Mouse (Mus musculus) heart, adult 11 months (tissue): ENCODE measurements around the gene Sec14l1.

ENCODE experiments used
- DNase-seq: peaks from one replicate; pipeline ENCODE4 v3.0.0; 2022

The Sec14l1 gene

DNA sequence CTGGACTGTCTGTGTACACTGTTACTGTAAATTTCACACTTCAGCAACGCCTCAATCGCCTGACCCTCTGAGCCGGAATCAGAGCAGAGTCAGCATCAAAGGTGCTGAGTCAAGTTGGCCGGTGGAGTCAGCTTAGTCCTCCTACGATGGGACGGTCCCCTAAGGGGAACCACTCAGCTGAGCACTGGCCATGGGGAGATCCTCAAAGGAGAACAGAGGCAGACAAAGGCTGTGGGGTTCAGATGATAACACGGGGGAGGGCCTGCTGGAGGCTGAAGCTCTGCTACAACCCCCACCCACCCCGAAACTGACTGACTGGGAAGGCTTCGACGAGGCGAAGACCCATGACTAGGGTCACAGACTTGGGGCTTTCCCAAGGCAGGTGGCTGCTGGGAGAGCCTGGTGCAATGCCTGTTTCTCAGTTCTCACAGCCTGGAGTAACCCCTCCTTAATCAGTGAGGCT is 79.5 kb downstream of the Sec14l1 start:
- DNase-seq: peak; percentile 93

GRCm38 (mm10) chr11:117195616-117196015 is 80.6 kb downstream of the Sec14l1 start:
- DNase-seq: peak; percentile 81

DNA sequence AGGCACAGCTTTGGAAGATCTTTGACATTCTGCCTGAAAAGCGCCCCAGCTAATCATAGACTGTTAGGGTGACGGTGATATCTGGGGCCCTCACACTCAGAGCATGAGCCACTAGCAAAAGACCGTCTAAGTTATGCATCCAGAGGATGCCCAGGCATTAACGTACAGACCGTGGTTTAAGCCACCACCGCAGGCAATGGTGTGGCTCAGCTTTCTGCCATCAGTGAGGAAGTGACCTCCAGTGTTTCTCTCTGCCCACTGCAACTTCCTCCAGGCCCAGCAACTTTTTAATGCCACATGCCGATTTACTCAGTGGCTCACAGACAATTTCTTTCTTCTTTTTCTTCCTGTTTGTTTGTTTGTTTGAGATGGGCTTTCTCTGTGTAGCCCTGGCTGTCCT is 81.7 kb downstream of the Sec14l1 start:
- DNase-seq: peak; percentile 85

DNA sequence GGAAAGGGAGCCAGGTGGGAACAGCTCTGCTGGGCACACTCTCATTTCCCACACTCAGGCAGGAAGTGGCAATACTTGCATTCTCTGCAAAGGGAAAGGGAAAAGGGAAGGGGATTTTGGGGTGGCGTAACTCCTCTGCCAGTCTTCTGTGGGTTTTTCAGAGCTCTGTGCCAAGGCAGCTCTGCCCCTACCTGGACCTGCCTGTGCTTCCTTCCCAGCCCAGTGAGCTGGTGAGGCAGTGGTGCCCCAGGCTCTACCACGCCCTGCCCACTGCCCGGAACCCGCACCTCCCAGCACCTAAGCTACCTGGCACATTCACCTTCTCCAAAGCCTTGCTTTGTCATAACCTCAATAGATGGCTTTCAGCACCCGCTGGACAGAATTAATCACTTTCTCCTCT is 83.2 kb downstream of the Sec14l1 start:
- DNase-seq: peak; percentile 86

DNA sequence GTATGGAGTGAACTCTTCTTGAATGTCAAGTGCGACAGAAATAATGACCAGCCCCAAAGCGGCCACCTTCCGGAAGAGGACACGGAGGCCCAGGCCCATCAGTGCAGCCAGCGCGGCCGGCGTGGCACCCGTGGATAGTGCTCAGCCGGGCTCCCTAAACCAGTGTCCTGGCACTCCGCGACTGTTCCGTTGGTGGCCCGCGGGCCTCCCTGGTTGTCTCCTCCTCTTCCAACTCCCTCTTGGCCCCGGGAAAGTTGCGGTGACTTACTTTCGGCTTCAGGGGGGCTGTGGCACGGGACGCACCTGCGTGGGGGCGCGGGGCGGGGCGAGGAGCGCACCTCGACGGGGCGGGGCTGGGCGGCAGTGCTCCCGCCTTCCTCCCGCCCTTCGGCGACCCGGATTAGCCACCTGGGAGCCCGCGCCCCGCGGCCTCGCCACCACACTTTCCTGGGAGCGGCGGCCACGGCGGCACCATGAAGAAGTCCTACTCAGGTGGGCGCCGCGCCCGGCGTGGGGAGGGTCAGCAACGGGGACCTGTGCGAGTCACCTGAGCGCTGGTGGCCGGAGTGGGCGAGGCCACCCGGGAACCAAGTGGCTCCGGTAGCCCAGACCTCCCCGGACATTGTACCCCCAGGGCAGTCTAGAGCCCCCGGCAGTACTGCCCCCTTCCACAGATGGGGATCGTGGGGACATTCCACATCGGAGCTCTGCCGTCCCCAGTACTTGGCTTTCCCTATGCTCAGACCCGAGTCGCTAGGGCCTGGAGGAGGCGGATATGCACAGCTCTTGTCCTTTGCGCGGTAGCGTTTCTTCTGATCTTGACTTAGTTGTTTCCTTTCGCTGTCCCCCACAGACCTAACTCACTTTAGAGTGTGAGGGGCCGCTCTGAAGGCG is 84.6 kb downstream of the Sec14l1 start, which contains the start of gene Sept9:
Sept9 (plus strand) TSS at position 380 of the 894 bp plus-strand sequence.
- peak; percentile 85 for DNase-seq

- DNase-seq: peak; percentile 88
Measured at GRCm38 (mm10) chr11:117201846-117202245, 86.9 kb downstream of the Sec14l1 start.

- DNase-seq: peak; percentile 64
Measured at GRCm38 (mm10) chr11:117204606-117205005, 89.6 kb downstream of the Sec14l1 start.

DNA sequence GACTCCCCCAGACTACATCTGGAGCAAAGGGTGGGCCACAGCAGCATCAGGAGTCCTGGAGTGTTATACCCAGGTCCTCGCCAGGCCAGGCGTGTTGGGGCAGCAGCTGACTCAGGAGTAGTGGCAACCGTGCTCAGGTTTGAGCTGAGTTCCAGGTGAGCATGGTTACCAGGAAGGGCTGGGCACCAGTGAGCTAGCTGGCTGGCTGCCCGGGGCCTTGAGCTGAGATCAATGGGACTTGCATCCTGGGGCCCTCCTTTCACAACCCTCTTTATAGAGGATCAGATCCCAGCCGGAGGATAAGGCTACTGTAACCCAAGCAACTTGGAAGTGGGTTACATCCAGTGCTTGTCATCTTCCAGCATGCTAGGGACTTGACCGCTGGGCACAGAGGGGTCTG is 90.1 kb downstream of the Sec14l1 start:
- DNase-seq: peak; percentile 89

DNA sequence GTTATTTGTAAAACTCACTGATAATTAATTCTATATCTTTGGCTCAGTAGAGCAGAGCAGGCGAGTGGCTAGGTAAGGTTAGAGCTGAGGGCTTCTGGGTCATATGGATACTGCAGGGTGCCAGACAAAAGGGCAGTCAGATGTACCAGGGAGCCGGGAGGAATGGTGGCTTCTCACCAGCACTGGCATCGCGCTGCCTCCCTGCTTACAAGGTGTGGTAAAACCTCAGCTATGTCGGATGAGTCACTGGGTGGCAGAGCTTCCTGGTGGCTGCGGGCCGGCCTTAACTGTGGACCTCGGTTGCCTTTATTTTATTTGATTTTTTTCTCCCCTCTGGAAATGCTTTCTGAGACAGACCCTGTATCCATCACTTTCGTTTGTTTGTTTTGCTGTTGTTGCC is 90.5 kb downstream of the Sec14l1 start:
- DNase-seq: no peak

DNA sequence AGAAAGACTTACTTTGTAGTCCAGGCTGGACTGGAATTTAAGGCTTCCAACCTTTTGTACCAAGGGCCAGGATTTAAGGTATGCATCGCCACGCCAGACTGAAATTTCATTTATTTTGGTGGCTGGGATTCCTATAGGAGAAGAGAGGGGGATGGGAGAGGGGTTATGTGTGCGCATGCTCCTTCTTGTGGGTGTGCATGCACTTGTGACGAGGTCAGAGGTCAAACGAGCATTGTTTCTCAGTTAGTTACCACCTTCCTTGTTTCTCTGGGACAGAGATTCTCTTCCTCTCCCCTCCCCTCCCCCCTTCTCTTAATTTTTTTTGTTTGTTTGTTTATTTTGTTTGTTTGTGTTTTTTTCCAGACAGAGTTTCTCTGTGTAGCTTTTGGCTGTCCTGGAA is 92.5 kb downstream of the Sec14l1 start:
- no peak for DNase-seq

GRCm38 (mm10) chr11:117208151-117208673 is 93.2 kb downstream of the Sec14l1 start:
- DNase-seq: no peak
